Mouse (Mus musculus) effector memory CD4-positive, alpha-beta T cell, adult 7 months (primary cell): ENCODE results near the gene Gm28043. TPM values are rescaled to one million over a fixed set of nuclear protein-coding genes. Genes with fewer than 3 reads are reported as not detected.

Source experiments
- polyA plus RNA-seq: library from polyadenylated mRNA; unstranded; fragments of 100-300 nt; shearing (Covaris generic); gene quantifications from one replicate; pipeline ENCODE4 v1.2.1, GENCODE M21; 2017

The Gm28043 gene
- 6.5 TPM for polyA plus RNA-seq

GRCm38 (mm10) chr17:29614115-29615023 is at the start of gene Gm28043, which contains the start of gene Rnf8:
Gm28043 (plus strand) TSS chr17:29614876.
Rnf8 (plus strand) TSS chr17:29614790.

DNA sequence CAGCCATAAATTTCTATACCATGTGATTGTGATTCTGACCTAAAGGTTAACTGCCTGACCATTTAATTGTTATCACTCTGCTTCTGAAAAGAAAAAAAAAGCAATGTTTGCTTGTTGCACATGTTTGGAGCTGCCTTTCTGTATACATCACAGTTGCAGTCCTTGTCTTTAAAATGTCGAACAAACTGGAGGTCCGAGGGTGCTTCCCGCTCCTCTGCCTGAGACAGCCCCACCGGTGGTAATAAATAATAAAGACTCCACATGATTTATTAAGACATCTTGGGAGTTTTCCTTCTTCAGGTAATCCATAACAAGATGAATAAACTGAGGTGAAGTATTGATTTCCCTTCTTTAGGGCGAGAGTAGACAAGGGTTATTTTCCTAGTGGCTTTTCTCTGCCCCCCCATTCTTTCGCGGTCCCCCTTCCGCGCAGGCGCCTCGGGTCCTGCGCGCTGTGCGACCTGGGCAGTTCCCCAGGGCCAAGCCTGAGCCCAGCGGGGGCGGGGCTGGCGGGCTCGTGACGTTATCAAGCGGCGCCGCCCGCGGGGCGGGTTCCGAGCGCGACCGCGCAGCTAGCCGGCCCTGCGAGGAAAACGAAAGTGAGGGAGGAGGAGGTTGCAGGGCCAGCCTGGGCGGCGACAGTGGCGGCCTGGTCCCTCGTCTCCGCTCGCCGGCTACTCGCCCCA is 45.5 kb downstream of the Gm28043 start, which contains the start of gene Cmtr1:
TSS of gene Cmtr1 (plus strand) at position 520 of the 686 bp plus-strand sequence.

DNA sequence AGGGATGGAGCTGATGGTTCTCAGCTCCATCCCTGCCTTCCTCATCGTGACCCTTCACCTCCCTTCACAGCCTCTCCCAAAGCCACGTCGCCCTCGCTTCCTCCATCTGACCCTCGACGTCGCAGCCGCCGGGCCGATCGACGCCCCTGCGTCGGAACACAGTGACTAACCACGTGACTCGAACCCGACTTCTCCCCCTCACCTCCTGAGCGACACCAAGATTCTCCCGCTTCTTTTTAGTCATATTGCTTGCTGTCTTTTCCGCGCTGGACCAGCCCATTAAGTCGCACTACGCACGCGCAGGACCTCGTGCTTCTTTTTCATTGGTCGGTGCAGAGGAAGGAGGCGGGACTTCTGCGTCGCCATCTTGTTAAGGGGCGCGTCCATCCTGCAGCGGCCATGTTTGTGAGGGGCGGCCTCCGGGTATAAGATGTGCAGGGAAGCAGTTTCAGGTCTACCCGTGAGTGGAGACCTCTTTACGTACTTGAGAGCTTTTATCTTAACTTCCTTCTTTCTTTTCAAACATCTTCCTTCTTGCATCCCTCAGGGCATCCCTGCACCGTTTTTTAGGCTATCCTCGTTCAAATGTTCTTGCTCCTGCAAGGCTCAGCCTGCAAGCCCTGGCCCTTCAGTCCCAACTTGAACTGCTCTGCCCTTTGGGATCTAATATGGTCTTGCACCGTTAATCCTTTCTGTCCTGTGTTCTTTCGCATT is 102.2 kb downstream of the Gm28043 start, which contains the start of gene Ccdc167:
TSS of gene Ccdc167 (minus strand) at position 313 of the 714 bp plus-strand sequence.

Other genes with a start within 250 kb of the Gm28043 start
- gene Pim1, start 124.1 kb upstream of the Gm28043 start, polyA plus RNA-seq = 320 TPM
- gene Gm17657, start 65.2 kb upstream of the Gm28043 start, polyA plus RNA-seq = not detected
- gene Tbc1d22b, start 65.1 kb upstream of the Gm28043 start, polyA plus RNA-seq = 34.7 TPM
- gene Tmem217, start 62.5 kb upstream of the Gm28043 start, polyA plus RNA-seq = 4.3 TPM
- gene Rnf8, start 86 bp upstream of the Gm28043 start, polyA plus RNA-seq = 65.9 TPM
- gene Cmtr1, start 45.7 kb downstream of the Gm28043 start, polyA plus RNA-seq = 227 TPM
- 7.4 TPM for gene Ccdc167, start 102.2 kb downstream of the Gm28043 start, polyA plus RNA-seq